Mouse (Mus musculus) ES-E14 (cell line): Measurements from ENCODE around the gene Tcf23.

Experiments used
- CHD2 ChIP-seq: IDR thresholded peaks from 2 replicates; pipeline ENCODE4 v1.6.1; 2014; ENCODE audit warnings: mild to moderate bottlenecking, low read depth, low read length, inconsistent platforms
- HCFC1 ChIP-seq: IDR thresholded peaks from 2 replicates; pipeline ENCODE4 v1.6.1; 2012; ENCODE audit warnings: low read length, inconsistent platforms, borderline replicate concordance; ENCODE audit not compliant: insufficient read depth
- MAFK ChIP-seq: IDR thresholded peaks from 2 replicates; pipeline ENCODE4 v1.6.1; 2014; ENCODE audit warnings: mild to moderate bottlenecking, low read depth, low read length, inconsistent platforms; ENCODE audit not compliant: insufficient read depth

DNA sequence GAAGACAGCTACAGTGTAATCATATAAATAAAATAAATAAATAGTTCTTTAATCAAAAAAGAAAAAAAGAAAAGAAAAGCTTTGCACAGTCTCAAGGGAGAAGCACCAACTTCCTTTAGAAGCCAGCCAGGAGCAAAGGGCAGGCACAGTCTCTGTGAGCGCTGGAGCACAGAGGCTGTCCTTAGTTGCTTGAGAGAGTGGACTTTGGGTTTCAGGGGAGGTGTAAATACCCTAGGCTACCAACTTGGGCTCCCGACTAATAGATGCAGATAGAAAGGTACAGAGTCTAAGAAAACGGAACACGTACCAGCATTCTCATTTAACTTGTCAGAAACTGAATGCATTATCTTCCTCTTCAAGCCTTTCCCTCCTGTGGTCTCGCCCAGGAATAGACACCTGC lies 19.8 kb upstream of the Tcf23 start:
- no peak for TF ChIP-seq MAFK
- no peak for TF ChIP-seq CHD2
- TF ChIP-seq HCFC1, result no peak
